Comparison of ENCODE assay signal across 8 mouse cellular contexts in the genomic region with DNA sequence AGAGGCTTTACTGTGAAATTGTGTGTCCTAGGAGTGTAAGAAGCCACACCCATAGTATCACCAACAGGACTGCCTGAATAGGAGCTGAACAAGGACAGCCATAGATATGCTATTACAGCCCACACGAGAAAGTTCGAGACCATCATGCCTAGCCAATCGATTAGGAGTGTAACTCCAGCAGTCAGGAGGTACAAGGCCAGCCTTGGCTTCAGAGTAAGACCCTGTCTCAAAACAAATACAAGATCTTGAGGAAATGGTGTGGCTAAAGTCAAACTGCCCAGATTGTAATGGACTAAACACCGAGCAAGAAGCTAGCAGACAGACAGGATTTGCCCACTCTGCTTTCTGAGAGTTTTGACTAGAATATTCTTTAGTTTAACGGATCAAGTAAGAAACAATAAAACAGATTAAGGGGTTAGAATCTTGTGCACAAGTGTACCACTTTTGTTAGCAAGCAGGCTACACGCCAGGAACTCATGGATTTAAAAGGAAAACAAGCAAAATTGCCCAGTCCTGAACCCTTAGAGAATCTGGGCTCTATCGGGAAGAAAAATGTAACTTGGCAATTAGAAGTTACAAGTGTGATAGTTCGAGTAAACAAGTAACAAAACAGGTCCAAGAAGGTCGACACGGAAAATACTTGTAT. TPM values are rescaled to one million over a fixed set of nuclear protein-coding genes. Genes with fewer than 3 reads are reported as not detected.
DNase-seq lines count a peak whose midpoint lies in the region; ATAC-seq and TF ChIP-seq lines count a peak whose summit lies in the region.

No protein-coding gene starts in this region.

- TF ChIP-seq EP300 in stomach, postnatal 0 days (optimal IDR thresholded peaks at IDR 0.05), result no peak

- peak overlapping the region; percentile 93 for H3K4me3 ChIP-seq in kidney, embryonic 15.5 days (replicated peaks)
- H3K4me3 ChIP-seq in forebrain, embryonic 12.5 days (replicated peaks), result peak overlapping the region; percentile 96
- H3K4me3 ChIP-seq in liver, embryonic 13.5 days (replicated peaks), result peak overlapping the region; percentile 95
- peak overlapping the region; percentile 97 for H3K4me3 ChIP-seq in stomach, postnatal 0 days (ENCODE audit: low read depth, low read length)

- no peaks in the 10 kb centered on the region for H3K9me3 ChIP-seq in kidney, embryonic 15.5 days (replicated peaks)
- no peaks in the 10 kb centered on the region for H3K9me3 ChIP-seq in forebrain, embryonic 12.5 days
- no peaks in the 10 kb centered on the region for H3K9me3 ChIP-seq in liver, embryonic 13.5 days (replicated peaks)
- H3K9me3 ChIP-seq in stomach, postnatal 0 days (ENCODE audit: control insufficient read depth, low read length), result no peaks in the 10 kb centered on the region

- no peaks in the 10 kb centered on the region for H3K27me3 ChIP-seq in kidney, embryonic 15.5 days
- H3K27me3 ChIP-seq in forebrain, embryonic 12.5 days, result no peaks in the 10 kb centered on the region
- no peaks in the 10 kb centered on the region for H3K27me3 ChIP-seq in liver, embryonic 13.5 days
- H3K27me3 ChIP-seq in stomach, postnatal 0 days (ENCODE audit: control insufficient read depth, insufficient read depth, low read length), result no peaks in the 10 kb centered on the region

- H3K4me2 ChIP-seq in kidney, embryonic 15.5 days, result peak overlapping the region; percentile 64
- H3K4me2 ChIP-seq in forebrain, embryonic 12.5 days, result peak overlapping the region; percentile 65
- H3K4me2 ChIP-seq in liver, embryonic 13.5 days, result peak overlapping the region; percentile 71
- peak overlapping the region; percentile 49 for H3K4me2 ChIP-seq in stomach, postnatal 0 days (replicated peaks; ENCODE audit: low read depth)

- 14% methylated on average over 10 of the region's 10 CpGs for WGBS in kidney, embryonic 15.5 days
- 22% methylated on average over 10 of the region's 10 CpGs for WGBS in forebrain, embryonic 12.5 days
- WGBS in liver, embryonic 13.5 days (ENCODE audit: insufficient replicate concordance), result 8% methylated on average over 10 of the region's 10 CpGs
- WGBS in stomach, postnatal 0 days, result 10% methylated on average over 10 of the region's 10 CpGs

- TF ChIP-seq CTCF in stomach, postnatal 0 days (IDR thresholded peaks at IDR 0.05; ENCODE audit: low read depth), result no peak

- peaks cover 25% of the 10 kb centered on the region for H3K4me1 ChIP-seq in kidney, embryonic 15.5 days
- peaks cover 28% of the 10 kb centered on the region for H3K4me1 ChIP-seq in forebrain, embryonic 12.5 days
- peaks cover 50% of the 10 kb centered on the region for H3K4me1 ChIP-seq in liver, embryonic 13.5 days (replicated peaks)
- H3K4me1 ChIP-seq in stomach, postnatal 0 days (replicated peaks; ENCODE audit: control insufficient read depth, insufficient read depth), result peaks cover 4% of the 10 kb centered on the region

- H3K36me3 ChIP-seq in kidney, embryonic 15.5 days, result peaks cover 31% of the 10 kb centered on the region
- peaks cover 27% of the 10 kb centered on the region for H3K36me3 ChIP-seq in forebrain, embryonic 12.5 days (replicated peaks)
- H3K36me3 ChIP-seq in liver, embryonic 13.5 days, result peaks cover 36% of the 10 kb centered on the region
- H3K36me3 ChIP-seq in stomach, postnatal 0 days (ENCODE audit: control insufficient read depth, insufficient read depth, low read length), result peaks cover 5% of the 10 kb centered on the region; the same call in 1 of the 2 replicates

- peak overlapping the region; percentile 100 for H3K9ac ChIP-seq in kidney, embryonic 15.5 days
- H3K9ac ChIP-seq in forebrain, embryonic 12.5 days, result peak overlapping the region; percentile 71
- peak overlapping the region; percentile 83 for H3K9ac ChIP-seq in liver, embryonic 13.5 days
- H3K9ac ChIP-seq in stomach, postnatal 0 days (ENCODE audit: low read length), result peak overlapping the region; percentile 66

- 0 out of 2 replicates have a peak, but pooled peaks have one; percentile 1 for ATAC-seq in kidney, embryonic 15.5 days (replicated peaks; ENCODE audit: low FRiP score)
- no peak; the same call in 1 of the 2 replicates for ATAC-seq in forebrain, embryonic 12.5 days (ENCODE audit: low FRiP score)
- peak; percentile 65 for ATAC-seq in liver, embryonic 13.5 days (ENCODE audit: low read depth)
- ATAC-seq in stomach, postnatal 0 days (ENCODE audit: low FRiP score, low TSS enrichment), result peak; percentile 20

- peak overlapping the region; percentile 99 for H3K27ac ChIP-seq in kidney, embryonic 15.5 days
- peak overlapping the region; percentile 97 for H3K27ac ChIP-seq in forebrain, embryonic 12.5 days
- peak overlapping the region; percentile 99 for H3K27ac ChIP-seq in liver, embryonic 13.5 days
- peak overlapping the region; percentile 96 for H3K27ac ChIP-seq in stomach, postnatal 0 days (replicated peaks)

- DNase-seq in kidney, adult 11 months, result no peak
- peak; percentile 66 for DNase-seq in MN1 (ENCODE audit: low spot score)
- DNase-seq in liver, embryonic 13.5 days, result peak; percentile 61
- DNase-seq in stomach, postnatal 0 days (ENCODE audit: low spot score), result peak; percentile 45
- no peak for DNase-seq in Muller cell, postnatal 12 days (ENCODE audit: inconsistent ontology term)
- no peak for DNase-seq in right cerebral cortex, postnatal 25 days

RNA-seq across cellular contexts. Expression of a gene that starts 0.8 kb away (rescaled TPM):
- 135 and 148 TPM in 2 replicates for polyA plus RNA-seq in kidney, embryonic 15.5 days (2015; fragmentation: Nextera tagmentation; extraction: Ambion mirVana)
- polyA plus RNA-seq in forebrain, embryonic 12.5 days (2016; fragmentation: Nextera tagmentation; extraction: Ambion mirVana), result 97.2 and 98.3 TPM in 2 replicates
- 112 and 118 TPM in 2 replicates for polyA plus RNA-seq in liver, embryonic 13.5 days (2015; fragmentation: Nextera tagmentation; extraction: Ambion mirVana)
- 122 and 123 TPM in 2 replicates for polyA plus RNA-seq in stomach, postnatal 0 days (2015; fragmentation: Nextera tagmentation; extraction: Ambion mirVana)

RNA-seq across cellular contexts. Expression of a gene that starts 10.2 kb away (rescaled TPM):
- 0.03 TPM in 1 of 2 replicates, not detected in the other for polyA plus RNA-seq in kidney, embryonic 15.5 days (2015; fragmentation: Nextera tagmentation; extraction: Ambion mirVana)
- polyA plus RNA-seq in forebrain, embryonic 12.5 days (2016; fragmentation: Nextera tagmentation; extraction: Ambion mirVana), result 0.64 and 1.6 TPM in 2 replicates
- polyA plus RNA-seq in liver, embryonic 13.5 days (2015; fragmentation: Nextera tagmentation; extraction: Ambion mirVana), result 0.01 TPM in 2 replicates
- polyA plus RNA-seq in stomach, postnatal 0 days (2015; fragmentation: Nextera tagmentation; extraction: Ambion mirVana), result 0.02 TPM in 2 replicates

Comparison
In these comparisons a context has a peak if more than half of its experiments do, and no peak if none do; other contexts are left out.
1. DNase-seq: peak in MN1 (single experiment), liver, embryonic 13.5 days (single experiment) and stomach, postnatal 0 days (single experiment); none in kidney, adult 11 months (single experiment), Muller cell, postnatal 12 days (single experiment) and right cerebral cortex, postnatal 25 days (single experiment).
2. Peak in every context shown above with its lines, with median percentiles within 50 percentile points of each other: H3K27ac ChIP-seq, H3K4me2 ChIP-seq, H3K4me3 ChIP-seq and H3K9ac ChIP-seq.